Mouse (Mus musculus): ENCODE measurements around the gene Tent5c.

- TF ChIP-seq CTCF (IDR thresholded peaks at IDR 0.05; ENCODE audit: low read depth, low read length) (no peak), EP300 (IDR thresholded peaks at IDR 0.05; ENCODE audit: insufficient read depth, low read depth, low read length) (no peak)
Observed at GRCm38 (mm10) chr3:100535902-100536301, 46.8 kb upstream of the Tent5c start.
